Mouse (Mus musculus) erythroid progenitor cell, adult 5-6 weeks (primary cell): Measurements from ENCODE around the gene Ankrd65. TPM values are rescaled to one million over a fixed set of nuclear protein-coding genes. Genes with fewer than 3 reads are reported as not detected.
"Not testable (repeated sequence)": the region's sequence is repeated elsewhere in the genome, so short reads cannot be mapped to it uniquely, and the experiment has no call there.

ENCODE experiments used
- ATAC-seq: replicated peaks from 2 replicates; pipeline ENCODE4 v1.8.0; 2016; ENCODE audit warnings: moderate number of reproducible peaks, mild to moderate bottlenecking, moderate TSS enrichment, inconsistent platforms; ENCODE audit not compliant: poor library complexity, low FRiP score, severe bottlenecking
- total RNA-seq, 2 experiments: library from RNA; stranded (forward) in 1 of 2; stranded (reverse) in 1 of 2; fragments of 150-400 nt in 1 of 2; fragments of 186-747, 209-891 nt in 1 of 2; gene quantifications; 2 replicates each; pipeline versions ENCODE4 v1.2.3 to v1.2.4; 2015 to 2017; ENCODE audit warnings: low replicate concordance in 2 of 2

Gene Ankrd65
- not detected in 2 replicates for total RNA-seq (2015; ENCODE audit: low replicate concordance)
- total RNA-seq (2017; ENCODE audit: low replicate concordance) = 1.0 and 9.8 TPM in 2 replicates

DNA sequence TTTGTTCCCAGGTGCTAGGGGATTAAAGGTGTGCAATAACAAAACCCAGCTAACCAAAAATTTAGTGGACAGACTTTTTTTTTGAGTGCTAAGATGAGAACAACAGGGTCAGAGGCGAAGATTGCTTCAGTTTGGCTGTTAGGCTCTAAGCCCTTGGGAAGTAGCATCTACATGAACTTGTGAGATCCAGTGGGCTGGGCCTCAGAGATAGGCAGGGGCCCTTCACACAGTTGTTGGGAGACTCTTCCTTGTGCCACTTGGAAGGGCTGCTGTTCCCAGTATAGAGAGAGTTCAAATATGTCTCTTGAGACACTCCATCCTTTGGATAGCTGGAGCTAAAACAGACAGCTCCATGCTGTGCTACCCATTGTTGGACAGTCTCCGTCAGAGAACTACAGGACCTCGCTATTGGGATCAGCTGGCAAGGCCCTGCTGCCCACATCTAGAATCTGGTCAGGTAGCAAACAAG is at the start of gene Ankrd65:
Gene Ankrd65, plus strand, starts transcription at position 419 of the 469 bp plus-strand sequence.
- no peak for ATAC-seq

DNA sequence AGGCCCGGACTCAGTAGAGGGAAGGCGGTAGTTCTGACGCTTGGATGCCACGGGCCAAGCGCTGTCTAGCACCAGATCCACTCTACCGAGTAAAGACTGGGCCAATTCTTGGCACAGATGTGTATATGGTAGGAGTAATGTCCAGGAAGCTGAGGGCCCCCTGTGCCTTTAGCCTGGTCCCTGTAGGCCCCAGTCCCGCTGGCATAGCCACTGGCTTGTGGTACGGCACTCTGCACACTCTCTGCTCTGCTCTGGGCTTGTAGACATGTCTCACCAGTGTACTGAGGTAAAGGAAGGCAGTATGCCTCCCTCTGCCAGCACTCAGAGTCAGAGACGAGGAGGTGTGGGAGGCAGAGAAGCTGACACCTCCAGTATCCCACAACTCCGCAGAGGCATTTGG is 49.6 kb upstream of the Ankrd65 start:
- not testable (repeated sequence) for ATAC-seq

DNA sequence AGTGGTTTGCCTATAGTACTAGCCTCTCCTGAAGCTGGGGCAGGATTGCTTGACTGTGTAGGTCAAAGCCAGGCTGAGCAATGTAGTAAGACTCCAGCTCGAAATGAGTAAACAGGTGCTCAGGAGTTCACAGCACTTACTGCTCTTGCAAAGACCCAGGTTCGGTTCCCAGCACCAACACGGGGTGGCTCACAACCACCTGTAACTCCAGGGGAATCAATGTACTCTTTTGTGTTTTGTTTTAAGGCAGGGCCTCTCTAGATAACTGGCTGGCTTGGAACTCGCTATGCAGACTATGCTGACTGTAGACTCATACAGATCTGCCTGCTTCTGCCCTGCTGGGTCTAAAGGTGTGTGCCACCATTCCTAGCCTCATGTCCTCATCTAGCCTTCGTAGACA is 47.6 kb upstream of the Ankrd65 start:
- no peak for ATAC-seq

DNA sequence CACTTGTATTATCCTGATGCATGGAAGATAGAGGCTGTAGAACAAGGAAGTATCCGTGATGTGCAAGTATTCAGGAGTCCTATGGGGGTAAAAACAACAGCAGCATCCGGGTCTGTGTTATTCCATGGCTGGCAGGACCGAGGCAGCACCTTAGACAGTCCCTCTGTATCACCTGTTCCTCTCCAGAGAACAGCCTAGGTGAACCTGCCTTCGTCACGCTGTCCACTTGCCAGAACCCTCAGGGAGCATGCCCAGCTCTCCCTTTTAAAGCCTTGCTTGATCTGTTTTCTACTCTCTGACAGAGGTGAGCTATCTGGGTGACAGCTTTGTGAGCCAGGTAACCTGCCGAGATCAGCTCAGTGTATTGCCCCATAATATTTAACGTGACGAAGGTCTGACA is 45.8 kb upstream of the Ankrd65 start:
- ATAC-seq = no peak

DNA sequence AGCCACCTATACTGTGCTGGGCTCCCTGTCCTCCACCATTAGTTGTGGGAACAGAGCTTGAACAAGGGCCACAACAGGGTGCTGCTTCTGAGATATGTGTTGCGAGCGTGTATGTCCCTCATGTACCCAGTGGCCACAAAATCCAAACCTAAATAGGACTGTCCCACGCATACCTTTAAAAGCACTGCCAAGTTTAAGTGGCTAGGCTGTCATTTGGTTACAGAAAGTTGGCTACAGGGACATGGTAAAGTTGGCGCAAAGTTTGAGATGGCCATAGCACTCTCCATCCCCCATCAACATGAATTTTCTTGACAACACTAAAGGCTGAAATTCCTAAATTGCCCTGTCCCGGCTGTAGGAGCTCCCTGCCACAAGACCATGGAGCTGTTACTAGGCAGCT is 45.1 kb upstream of the Ankrd65 start:
- ATAC-seq = no peak

DNA sequence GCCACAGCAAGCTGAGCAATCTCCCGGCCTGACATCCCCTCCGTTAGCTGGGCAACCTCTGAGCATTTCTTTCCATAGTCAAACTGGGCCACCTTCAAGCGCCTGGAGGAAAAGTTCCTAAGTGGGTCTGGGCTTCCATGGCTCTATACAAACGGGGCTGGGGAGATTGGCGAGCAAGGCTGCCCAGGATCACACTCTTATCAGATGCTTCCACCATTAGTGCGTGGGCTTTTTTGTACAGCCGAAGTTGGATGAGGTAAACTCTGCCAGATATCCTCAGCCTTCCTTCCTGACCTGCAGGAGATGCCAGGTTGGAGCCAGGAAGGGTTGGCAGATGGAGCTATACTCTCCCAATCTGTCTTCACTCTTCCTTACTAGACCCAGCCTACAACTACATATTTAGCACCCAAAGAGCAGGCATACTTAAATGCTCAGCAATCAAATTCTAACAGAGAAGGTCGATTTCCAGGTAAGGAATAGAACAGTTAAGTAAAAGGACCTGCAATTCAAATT is 44.1 kb upstream of the Ankrd65 start:
- no peak for ATAC-seq

DNA sequence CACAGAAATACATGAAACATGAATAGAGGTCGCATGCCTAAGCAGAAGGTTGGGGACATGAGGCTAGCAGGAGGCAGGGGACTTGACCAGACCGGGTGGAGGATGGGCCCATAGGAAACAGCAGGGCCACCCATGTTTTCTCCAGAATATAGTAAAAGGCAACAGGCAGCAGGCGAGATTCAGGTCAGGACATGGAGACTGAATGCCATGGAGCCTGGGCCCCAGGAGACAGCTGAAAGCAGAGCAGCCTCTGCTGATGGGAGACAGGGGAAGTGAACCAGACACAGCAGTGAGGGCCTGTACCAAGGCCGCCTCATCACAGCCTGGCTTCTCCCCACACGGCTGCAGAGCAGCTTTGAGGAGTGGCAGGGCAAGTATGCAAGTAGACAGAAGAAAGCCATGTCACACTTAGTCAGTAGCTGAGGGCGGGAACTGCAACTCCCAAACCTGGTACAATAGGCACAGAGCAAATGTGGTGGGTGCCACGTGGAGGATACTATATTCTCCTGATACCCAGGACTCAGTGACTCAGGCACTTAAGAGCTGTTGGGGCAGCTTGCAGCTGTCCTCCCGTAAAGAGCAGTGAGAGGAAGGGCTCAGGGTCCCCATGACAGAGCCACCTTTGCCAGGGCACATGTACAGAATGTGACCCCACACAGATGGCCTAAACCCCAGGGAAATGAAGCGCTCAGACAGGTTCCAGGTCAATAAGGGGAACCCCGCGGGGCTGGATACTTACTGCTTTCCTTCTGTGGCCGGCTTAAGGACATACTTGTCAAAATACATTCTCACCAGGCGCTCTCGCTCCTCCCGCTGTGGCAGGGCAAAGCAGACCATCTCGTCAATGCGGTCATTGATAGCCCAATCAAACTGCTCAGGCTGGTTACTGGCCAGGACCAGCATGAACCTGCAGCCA is 43.4 kb upstream of the Ankrd65 start:
- ATAC-seq = no peak

DNA sequence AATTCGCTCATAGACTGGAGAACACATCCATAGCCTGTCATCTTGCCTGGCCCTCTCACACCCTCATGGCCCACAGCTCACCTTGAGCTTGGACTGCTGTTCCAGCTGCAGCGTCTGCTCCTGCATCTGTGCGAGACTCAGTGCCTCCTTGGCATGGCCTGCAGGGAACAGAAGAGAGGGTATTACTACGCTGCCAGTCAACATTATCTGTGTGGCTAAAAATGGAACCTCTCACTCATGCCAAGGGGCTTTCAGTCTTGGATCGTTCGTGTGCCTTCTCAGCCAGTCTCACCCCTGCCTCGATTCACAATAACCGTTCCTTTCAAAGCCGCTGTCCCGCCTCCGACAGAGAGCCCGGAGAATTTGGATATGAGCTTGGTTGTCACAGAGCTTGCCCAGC is 33.2 kb upstream of the Ankrd65 start:
- ATAC-seq = no peak

DNA sequence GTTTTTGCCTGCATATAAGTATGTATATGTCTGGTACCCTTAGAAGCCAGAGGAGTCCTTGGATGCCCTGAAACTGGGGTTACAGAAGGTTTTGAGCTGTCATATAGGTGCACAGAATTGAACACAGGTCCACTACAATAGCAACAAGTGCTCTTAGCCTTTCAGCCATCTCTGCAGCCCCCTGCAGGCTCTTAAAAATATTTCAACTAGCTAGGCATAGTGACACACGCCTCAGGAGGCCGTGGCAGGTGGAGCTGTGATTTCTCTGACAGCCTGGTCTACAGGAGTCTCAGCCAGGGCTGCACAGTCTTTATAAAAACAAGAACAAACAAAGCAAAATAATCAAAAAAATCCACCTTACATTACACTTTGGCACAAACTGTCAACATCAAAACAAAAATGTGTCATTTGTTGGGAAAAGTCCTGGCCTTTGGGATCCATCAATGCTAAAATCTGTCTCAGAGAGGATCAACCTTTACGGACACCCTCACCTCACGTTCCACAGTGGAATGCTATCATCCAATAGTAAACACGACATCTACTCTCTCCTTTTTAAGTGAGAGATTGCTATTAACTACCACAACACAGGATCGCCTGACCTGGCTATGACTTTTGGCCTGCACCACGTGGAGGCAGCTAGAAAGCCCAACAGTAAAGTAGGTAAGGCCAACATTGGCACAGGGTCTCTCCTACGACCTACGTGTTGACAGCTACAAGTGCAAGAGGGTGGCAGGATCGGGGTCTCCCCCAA is 30.2 kb upstream of the Ankrd65 start:
- ATAC-seq = no peak

DNA sequence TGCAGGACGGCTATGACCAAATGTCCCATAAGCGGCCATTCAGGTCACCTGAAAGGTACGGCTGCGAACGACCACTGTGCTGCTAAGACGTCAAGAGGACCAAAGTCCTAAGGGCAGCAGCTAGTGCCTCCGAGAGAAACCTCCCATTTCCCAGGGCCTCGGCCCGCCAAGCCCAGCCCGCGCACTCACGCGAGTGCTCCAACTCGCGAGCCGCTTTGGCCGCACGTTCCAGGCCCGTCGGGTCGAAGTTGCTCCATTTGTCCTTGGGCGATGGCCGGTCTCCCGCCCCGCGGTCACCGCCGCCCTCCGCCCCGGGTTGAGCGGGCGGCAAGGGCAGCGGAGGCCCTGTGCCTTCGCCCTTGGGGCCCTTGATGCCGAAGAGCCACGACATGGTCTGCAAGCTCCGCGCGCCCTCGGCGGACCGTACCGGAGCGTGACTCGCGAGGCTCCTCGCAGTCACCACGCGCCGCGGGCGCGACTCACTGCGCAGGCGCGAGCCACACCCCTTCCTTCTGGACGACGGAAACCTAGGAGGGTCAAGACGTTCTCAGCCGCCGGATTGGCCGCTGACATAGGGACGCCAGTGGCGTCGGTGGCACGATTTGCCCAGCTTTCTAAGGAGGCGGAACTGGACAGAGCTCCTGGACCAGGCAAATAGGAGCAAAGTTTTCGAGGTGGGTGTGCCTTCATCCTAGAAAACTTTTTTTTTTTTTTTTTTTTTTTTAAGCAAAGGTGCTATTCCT is 29.5 kb upstream of the Ankrd65 start, which contains the start of gene Atad3a:
Gene Atad3a, minus strand, starts transcription at position 481 of the 743 bp plus-strand sequence.
- peak; percentile 97 for ATAC-seq

DNA sequence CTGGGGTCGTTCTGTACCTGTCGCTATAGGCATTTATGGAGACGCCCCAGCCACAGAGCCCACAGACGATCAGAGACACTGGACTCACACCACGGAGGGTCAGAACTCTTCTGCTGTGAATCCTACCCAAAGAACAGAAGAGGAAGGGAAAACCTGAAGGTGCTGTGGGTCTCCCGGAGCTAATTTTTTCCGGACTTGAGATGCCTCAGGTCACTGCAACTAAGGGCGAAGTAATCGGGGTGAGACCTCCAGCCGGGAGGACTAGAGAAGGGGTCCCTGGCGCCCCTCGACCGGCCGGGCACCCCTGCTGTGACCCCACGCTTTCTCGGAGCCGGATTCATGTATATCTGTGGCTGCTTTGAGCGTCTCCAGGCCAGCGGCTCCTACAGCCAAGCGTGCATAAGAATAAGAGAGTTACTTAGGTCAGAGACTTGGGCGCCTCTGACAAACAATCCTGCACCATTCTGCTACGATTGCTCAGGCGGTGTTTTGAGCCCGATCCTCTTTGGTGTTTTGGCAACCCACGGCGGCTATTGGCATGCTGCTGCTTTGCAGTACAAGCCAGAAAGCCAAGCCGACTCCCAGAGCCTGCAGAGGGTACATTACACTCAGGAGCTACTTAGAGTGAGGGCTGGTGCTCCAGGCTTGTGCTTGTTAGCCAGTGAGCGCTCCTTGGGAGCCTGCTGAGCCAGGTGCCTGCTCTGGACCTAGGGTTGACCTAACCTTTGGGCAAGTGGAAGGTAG is 28.7 kb upstream of the Ankrd65 start:
- ATAC-seq = peak; percentile 21

DNA sequence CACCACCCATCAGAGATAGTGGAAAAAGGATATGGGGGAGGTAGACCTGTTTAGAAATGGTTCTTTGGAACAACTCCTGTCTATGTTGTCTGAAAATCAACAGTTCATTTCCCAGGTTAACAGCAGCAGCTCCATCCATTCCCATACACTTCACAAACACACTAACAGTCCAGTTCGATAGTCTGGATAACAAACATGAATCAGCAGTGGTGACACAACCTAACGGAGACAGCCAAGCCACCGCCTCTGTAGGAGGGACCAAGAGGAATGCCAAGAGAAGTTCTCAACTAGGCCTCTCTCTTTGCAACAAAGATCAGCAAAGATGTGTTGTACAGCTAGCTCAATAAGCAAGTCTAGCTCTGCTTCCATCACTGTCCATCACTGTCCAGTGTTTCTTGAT is 27.9 kb upstream of the Ankrd65 start:
- ATAC-seq = no peak

DNA sequence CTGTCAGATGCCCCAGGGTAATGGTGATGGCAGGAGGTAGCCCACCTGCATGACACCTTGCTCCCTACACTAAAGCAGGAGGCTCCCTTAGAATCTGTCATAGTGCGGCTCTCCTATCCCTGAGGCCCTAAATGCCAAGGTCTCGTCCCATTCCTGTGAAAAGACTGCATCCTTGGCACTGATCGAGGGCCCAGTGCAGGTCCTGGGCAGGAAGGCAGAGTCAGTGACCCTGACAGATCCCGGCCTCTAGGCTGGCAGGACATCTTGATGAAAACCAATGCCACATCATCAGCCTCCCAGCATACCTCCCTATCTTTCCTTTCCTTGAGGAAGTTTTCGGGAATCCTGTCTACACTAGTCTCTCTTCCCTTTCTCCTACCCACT is 20.8 kb upstream of the Ankrd65 start:
- 0 out of 2 replicates have a peak, but pooled peaks have one; percentile 2 for ATAC-seq

DNA sequence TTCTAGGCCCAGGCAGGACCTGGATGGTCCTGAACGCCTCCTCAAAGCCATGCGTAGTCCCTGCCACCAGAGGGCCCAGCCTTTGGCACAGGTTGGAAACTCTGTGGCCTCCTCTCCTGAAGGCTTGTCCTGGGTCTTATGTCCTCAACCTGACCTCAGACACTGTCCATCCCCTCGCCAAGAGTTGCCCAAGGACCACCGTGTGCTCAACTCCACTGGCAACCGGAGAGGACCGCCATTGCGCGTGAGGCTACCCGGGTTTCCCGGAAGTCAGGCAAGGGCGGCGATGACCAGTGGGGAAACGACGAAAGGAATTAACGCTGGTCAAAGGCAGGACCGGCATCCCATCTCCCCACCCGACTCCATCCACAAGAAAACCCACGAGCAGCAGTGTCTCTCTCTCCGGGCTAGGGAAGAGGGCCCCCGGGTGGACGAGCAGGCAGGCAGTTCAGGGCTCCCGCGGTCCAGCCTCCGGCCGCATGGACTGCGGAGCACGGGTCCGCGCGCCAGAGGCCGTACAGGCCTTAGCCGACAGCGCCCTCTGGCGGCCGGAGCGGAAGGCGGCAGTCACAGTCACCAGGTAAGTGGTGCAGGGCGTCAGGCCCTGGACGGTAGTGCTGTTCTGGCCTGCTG is 20.2 kb upstream of the Ankrd65 start:
- peak; percentile 83 for ATAC-seq

DNA sequence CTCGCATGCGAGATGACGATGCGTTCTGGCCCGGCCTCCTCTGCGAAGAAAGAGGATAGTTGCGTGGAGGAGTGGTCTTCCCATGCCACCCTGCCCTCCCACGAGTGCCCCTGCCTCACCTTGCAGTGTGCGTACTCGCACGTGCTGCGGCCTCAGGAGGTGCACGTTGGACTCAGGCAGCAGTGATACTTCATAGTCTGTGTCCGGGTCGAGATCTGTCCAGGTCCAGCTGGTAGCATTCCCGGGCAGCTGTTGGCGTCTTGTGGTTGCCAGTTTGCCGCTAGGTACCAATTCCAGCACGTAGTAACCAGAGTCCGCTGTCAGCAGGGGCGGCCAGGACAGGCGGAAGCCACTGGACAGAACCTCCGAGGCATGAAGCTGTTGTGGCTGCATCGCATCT is 19.6 kb upstream of the Ankrd65 start:
- ATAC-seq = no peak

DNA sequence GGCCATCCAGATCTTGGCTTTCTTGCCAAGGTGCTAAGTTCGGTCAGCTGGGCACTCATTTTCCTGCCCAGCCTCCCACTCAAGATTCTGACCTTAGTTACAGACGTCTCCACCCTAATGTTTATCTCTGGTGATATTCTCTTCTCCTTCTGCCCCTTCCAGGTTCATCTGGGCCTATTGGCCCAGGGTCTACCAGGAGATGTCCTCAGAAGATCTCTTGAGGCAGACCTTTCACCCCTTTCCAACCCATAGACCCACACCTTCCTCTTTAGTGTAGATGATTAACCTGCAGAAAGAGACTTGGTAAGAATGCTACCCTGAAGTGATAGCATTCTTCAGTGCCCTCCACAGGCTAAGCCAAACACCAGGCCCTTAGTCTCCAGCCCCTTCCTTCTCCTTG is 18.5 kb upstream of the Ankrd65 start:
- no peak for ATAC-seq

DNA sequence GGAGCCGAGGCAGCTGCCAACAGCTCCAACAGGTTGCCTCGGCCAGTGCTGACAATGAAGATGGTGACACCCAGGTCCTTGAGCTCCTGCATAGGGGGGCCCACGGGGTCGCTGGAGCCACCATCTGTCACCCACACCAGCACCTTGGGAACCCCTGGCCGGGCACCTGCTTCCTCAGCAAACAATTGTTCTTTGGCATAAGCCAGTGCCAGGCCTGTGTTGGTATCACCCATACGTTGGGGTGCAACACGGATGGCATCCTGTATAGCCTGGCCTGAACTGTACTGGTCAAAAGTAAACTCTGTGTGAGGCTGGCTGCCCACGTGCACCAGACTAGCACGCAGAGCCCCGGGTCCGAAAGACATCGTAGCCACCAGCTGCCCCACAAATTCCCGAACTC is 17.5 kb upstream of the Ankrd65 start:
- no peak for ATAC-seq

DNA sequence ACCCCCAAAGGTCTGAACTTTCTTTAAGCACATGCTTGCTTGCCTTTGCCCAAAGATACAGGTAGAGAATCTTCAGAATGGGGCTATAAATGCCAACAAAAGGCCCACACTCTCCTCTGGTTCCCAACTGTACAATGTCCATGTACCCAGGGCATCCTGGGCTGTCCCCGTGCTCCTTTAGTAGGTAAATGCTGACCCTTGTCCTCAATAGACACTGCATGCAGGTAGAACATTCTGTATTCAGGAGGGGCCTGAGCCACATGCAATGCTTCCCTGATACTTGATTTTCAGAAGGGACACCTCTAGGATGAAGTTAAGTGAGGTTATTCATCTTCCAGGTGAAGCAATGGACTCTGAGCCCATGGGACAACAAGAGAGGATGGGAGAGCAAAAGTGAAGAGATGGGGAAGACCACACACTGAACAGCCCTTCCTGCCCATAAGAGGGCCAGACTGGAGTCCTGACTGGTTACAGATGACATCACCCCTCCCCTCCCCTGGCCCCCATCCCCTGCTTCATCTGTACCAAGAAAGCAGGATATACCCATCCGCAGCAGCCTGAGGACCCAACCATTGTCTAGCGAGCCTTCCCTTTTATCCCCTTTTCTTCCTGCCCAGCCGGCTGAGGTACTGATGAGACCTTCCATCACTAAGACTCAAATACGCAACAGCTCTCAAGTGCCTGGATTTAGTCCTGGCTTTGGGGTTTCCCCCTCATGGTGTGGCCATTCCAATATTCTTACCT is 16.7 kb upstream of the Ankrd65 start:
- ATAC-seq = no peak
